ENCODE assay signal across 1 mouse cellular context in the genomic region with DNA sequence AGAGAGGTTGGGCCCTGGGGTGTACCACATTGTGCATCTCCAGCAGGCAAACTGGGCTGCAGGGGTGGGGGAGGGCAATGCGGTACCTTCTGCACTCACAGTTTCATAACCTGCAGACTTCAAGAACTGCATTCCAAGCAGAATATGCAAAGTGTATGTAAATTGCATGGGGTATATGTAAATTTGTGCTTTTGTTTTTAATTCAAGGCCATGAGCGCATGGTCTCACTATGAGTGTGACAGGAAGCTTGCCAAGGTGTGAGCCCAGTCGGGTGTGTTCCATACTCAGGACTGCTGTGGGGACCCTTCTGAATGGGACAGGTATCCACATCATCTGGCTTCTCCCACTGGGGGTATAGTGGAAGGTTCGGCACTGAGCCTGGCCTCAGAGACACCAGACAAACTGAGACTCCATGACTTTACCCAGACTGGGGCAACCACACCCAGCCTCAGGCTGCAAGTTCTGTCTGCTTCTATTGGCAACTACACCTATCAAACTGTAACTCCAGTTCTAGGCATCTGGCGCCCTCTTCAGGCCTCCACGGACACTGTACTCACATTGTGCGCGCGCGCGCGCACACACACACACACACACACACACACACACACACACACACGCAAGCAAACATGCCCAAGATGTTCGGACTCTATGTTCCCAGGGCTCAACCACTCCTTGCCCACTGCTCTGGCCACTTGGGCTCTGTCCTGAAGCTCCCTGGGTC.
TF ChIP-seq lines count a peak whose summit lies in the region.

No protein-coding gene starts in this region.

TF ChIP-seq in CH12.LX, 34 proteins besides CTCF, POLR2A, EP300 and RAD21 (continued from another document):
- 0 out of 2 replicates have a peak, but pooled peaks have one; percentile 25 for TF ChIP-seq TBP (conservative IDR thresholded peaks at IDR 0.05; ENCODE audit: low read depth, low read length)
- peak; percentile 82; the same call in 1 of the 2 replicates for TF ChIP-seq MEF2A (IDR thresholded peaks at IDR 0.05; ENCODE audit: borderline replicate concordance, low read depth, low read length)
- no peak for TF ChIP-seq NELFE (IDR thresholded peaks at IDR 0.05; ENCODE audit: low read depth, low read length)
- peak; percentile 85 for TF ChIP-seq ETS1 (conservative IDR thresholded peaks at IDR 0.05; ENCODE audit: low read depth, low read length)
- TF ChIP-seq IRF4 (IDR thresholded peaks at IDR 0.05; ENCODE audit: low read depth, low read length) = peak; percentile 91
- TF ChIP-seq CHD1 (IDR thresholded peaks at IDR 0.05; ENCODE audit: low read depth, low read length) = no peak
- no peak for TF ChIP-seq UBTF (IDR thresholded peaks at IDR 0.05; ENCODE audit: low read depth, low read length)
- TF ChIP-seq RCOR1 (conservative IDR thresholded peaks at IDR 0.05; ENCODE audit: low read depth, low read length) = peak; percentile 92
- TF ChIP-seq NRF1 (IDR thresholded peaks at IDR 0.05; ENCODE audit: low read depth, low read length) = no peak
- TF ChIP-seq BHLHE40 (IDR thresholded peaks at IDR 0.05; ENCODE audit: low read depth, low read length) = peak; percentile 87
